Mouse (Mus musculus) liver, embryonic 16.5 days (tissue): ENCODE measurements around the gene Tatdn2. TPM values are rescaled to one million over a fixed set of nuclear protein-coding genes. Genes with fewer than 3 reads are reported as not detected.

ENCODE experiments used
- ATAC-seq: fragments of 200-750 bp; cut with Nextera tagmentation; 2 replicates; pipeline ENCODE4 v1.8.0; 2017; ENCODE audit warnings: low read depth, mild to moderate bottlenecking, moderate number of reproducible peaks, moderate library complexity
- H3K27ac ChIP-seq: fragments of 300-500 bp; sonication (generic); 2 replicates; pipeline ENCODE4 v1.5.1; 2014; ENCODE audit warnings: mild to moderate bottlenecking, low read length
- H3K27me3 ChIP-seq: fragments of 300-500 bp; sonication (generic); 2 replicates; pipeline ENCODE4 v1.6.1; 2014; ENCODE audit warnings: low read depth, low read length, mixed read lengths; ENCODE audit not compliant: control insufficient read depth, insufficient read depth
- H3K36me3 ChIP-seq: fragments of 300-500 bp; sonication (generic); 2 replicates; pipeline ENCODE4 v1.6.1; 2014; ENCODE audit warnings: mild to moderate bottlenecking; ENCODE audit not compliant: control insufficient read depth, insufficient read depth
- H3K4me1 ChIP-seq: fragments of 300-500 bp; sonication (generic); 2 replicates; pipeline ENCODE4 v1.6.1; 2014; ENCODE audit warnings: low read depth, low read length, mixed read lengths; ENCODE audit not compliant: control insufficient read depth
- H3K4me2 ChIP-seq: fragments of 300-500 bp; sonication (generic); 2 replicates; pipeline ENCODE4 v1.6.1; 2014; ENCODE audit warnings: low read depth, low read length, mixed read lengths
- H3K4me3 ChIP-seq: fragments of 300-500 bp; sonication (generic); 2 replicates; pipeline ENCODE4 v1.5.1; 2014; ENCODE audit warnings: low read depth, mild to moderate bottlenecking, low read length
- H3K9ac ChIP-seq: fragments of 300-500 bp; sonication (generic); 2 replicates; pipeline ENCODE4 v1.6.1; 2014; ENCODE audit warnings: low read depth, low read length
- H3K9me3 ChIP-seq: fragments of 300-500 bp; sonication (generic); replicated peaks from 2 replicates; pipeline ENCODE4 v1.6.1; 2016; ENCODE audit warnings: low read length; ENCODE audit not compliant: control insufficient read depth
- WGBS: fragments of 180-500 bp; shearing (Covaris S2); extraction: QIAGEN DNeasy Blood & Tissue Kit; methylation state at CpG from one replicate; pipeline ENCODE4 v1.1.7; 2014; ENCODE audit not compliant: insufficient replicate concordance; 5-methylcytosine and 5-hydroxymethylcytosine counted together
- polyA plus RNA-seq: library from polyadenylated mRNA; unstranded; fragments of >200 nt; fragmentation: Nextera tagmentation; extraction: Ambion mirVana; gene quantifications from 2 replicates; pipeline ENCODE4 v1.2.1, GENCODE M21; 2015

The Tatdn2 gene
- polyA plus RNA-seq, 1 experiment from 2014 or later, result 0.40 TPM

DNA sequence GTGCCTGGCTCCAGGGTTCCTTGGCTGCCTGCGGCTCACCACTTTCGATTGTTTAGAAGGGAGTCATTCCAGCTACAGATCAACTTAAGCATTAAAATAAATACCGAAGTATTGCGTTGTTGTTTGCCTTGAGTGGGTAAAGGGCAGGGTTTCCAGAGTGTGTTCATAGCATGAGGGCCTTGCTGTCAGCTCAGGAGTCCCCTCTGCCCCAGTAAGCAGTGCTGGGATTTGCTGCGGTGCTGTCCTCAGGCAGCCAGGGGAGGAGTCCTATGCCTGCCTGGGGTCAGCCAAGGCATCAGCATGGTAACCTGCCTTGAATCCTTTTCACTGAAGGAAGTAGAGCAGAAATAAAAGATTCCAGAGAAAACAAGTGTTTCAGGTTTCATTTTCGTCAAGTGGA, 40.0 kb upstream of the Tatdn2 start:
- Histone ChIP-seq H3K4me3 (no peak overlapping the region), H3K4me1 (peaks cover 37% of the 10 kb centered on the region), H3K36me3 (no peaks in the 10 kb centered on the region), H3K9ac (no peak overlapping the region), H3K9me3 (no peaks in the 10 kb centered on the region), H3K4me2 (no peak overlapping the region), H3K27ac (peak overlapping the region; percentile 22; the same call in 1 of the 2 replicates), H3K27me3 (no peaks in the 10 kb centered on the region)
- peak; percentile 80 for ATAC-seq
- 69% methylated on average over 6 of the region's 6 CpGs for WGBS

DNA sequence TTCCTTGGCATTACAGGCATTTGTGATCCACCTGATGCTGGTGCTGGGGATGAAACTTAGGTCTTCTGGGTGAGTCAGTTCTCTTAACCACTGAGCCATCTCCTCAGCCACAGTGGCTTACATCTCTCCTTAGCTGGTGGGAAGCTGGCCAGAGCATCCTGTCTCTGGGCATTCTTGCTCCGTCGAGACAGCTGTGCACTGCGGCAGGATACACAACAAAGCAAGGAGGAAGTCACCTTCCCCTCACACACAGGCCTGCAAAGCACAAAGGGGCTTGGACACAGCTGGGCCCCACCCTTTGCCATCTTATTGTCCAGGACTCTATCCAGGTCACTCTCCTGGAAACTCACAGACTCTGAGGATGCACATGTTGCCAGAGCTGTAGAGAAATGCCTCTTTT, 38.6 kb upstream of the Tatdn2 start:
- peaks cover 37% of the 10 kb centered on the region for H3K4me1 ChIP-seq
- no peak overlapping the region for H3K4me2 ChIP-seq
- H3K36me3 ChIP-seq, result 0 out of 2 replicates have a peak, but pooled peaks cover 4% of the 10 kb centered on the region
- no peak overlapping the region for H3K27ac ChIP-seq
- WGBS, result 35% methylated on average over 3 of the region's 3 CpGs
- no peaks in the 10 kb centered on the region for H3K27me3 ChIP-seq
- H3K9ac ChIP-seq, result no peak overlapping the region
- no peak for ATAC-seq
- H3K9me3 ChIP-seq, result peaks cover 4% of the 10 kb centered on the region; the same call in 1 of the 2 replicates
- no peak overlapping the region for H3K4me3 ChIP-seq

DNA sequence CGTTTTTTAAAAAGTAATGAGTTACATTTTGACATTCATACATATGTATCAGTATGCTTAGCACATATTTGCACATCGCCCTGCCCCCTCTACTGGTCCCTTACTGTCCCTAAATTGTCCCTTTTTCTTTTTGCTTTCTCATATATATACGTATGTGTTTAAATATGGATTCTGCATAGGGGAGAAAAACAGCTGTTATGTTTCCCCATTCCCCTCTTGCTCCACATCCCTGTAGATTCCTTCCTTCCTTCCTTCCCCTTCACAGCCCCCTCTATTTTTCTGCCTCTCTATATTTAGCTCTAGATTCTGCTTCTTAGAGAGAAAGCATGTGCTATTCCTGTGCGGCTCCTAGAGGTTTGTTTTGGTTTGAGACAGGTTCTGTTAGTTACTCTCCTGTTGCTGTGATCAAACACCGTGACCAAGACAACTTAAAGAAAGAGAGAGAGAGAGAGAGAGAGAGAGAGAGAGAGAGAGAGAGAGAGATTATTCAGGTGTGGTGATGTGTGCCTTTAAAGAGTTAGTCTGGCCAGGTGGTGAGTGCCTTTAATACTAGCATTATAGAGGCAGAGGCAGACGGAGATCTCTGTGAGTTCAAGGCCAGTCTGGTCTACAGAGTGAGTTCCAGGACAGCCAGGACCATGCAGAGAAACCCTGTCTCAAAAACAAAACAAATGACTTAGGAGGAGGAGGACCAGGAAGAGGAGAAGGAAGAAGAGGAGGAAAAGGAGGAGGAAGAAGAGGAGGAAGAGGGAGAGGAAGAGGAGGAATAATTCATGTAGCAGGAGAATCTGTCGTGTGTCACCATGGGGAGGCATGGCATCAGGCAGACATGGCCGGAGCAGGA, 37.0 kb upstream of the Tatdn2 start:
- 45% methylated on average over 8 of the region's 8 CpGs for WGBS
- Histone ChIP-seq H3K36me3 (0 out of 2 replicates have a peak, but pooled peaks cover 4% of the 10 kb centered on the region), H3K9me3 (peaks cover 4% of the 10 kb centered on the region; the same call in 1 of the 2 replicates), H3K9ac (no peak overlapping the region), H3K27me3 (no peaks in the 10 kb centered on the region), H3K4me2 (no peak overlapping the region), H3K4me3 (no peak overlapping the region), H3K27ac (peak overlapping the region; percentile 54; the same call in 1 of the 2 replicates), H3K4me1 (peaks cover 32% of the 10 kb centered on the region)
- ATAC-seq, result no peak

DNA sequence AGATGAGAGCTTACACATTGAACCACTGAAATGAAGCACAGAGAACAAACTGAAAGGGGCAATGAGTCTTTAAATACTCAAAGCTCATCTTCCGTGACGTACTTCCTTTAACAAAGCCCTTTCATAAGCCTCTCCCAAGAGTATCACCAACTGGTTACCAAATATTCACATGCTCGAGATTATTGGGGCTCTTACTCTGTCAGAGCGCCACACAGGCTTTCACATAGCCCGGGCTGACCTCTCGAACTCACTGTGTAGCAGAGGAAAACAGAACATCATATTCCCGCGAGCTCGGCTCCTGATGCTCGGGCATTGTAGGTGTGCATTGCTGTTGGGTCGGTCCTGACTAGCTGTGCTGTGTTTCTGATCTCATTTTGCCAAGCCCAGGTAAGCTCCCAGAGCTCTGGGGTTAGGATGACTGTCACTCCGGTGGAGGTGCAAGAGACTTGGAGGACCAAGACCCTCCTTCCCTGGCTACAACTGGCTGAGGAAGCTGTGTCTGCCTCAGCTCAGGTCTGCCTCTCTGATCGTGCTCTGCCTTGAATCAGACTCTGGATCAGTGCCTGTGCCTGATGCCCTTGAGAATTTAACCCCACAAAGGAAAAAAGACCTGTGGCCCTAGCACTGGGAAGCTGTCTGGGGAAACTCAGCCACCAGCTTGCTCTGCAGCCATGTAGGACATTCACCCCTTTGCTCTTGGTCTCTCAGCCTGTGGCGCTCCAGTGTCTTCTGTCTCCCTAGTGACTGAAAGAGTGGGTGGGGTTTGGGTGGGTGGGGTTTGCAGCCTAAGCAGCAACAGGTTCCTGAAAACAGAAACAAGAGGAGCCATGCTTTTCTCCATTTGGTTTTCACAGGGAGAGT, 36.1 kb upstream of the Tatdn2 start:
- no peak overlapping the region for H3K4me2 ChIP-seq
- H3K36me3 ChIP-seq, result 0 out of 2 replicates have a peak, but pooled peaks cover 4% of the 10 kb centered on the region
- ATAC-seq, result no peak
- no peak overlapping the region; the same call in 1 of the 2 replicates for H3K9ac ChIP-seq
- peaks cover 32% of the 10 kb centered on the region for H3K4me1 ChIP-seq
- 54% methylated on average over 14 of the region's 14 CpGs for WGBS
- peaks cover 4% of the 10 kb centered on the region; the same call in 1 of the 2 replicates for H3K9me3 ChIP-seq
- peak overlapping the region; percentile 54; the same call in 1 of the 2 replicates for H3K27ac ChIP-seq
- no peaks in the 10 kb centered on the region for H3K27me3 ChIP-seq
- H3K4me3 ChIP-seq, result no peak overlapping the region

DNA sequence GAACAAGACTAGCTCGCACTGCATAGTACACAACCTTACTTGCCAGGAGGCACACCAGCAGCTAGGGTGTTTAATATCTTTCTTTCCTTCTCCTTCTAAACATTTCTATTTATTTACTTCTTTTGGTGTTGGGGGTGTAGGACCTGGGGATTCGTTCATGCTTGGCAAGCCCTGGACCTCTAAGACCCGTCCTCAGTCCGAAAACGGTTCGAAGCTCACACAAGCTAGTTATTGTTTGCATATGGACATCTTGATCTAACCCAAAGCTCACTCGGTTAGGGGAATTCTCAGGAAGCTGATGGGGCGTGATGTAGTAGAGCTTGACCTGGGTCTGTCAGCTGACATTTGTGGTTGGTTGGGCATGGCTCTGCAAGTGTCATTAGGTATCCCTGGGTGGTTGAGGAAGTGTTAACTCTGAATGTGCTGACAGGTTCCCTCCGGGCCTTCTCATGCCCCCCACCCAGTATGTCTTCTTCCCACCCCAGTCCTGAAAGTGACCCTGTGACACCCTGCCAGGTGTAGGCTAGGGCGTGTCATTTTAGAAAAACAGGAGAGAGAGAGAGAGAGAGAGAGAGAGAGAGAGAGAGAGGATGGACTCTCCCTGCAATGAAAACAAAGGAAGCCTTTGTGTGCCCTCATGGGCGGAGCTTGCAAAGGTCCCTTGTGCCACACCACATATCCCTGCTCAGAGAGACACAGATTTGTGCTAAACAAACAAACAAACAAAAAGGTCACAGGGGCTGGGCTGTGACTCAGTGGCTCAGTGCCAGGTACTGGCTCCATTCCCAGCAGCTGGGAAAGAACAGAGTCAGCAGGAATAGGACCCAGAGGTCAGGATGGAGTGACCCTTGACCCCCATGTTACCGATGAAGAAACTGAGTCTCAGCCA, 35.3 kb upstream of the Tatdn2 start:
- Histone ChIP-seq H3K36me3 (0 out of 2 replicates have a peak, but pooled peaks cover 4% of the 10 kb centered on the region), H3K4me1 (peaks cover 32% of the 10 kb centered on the region), H3K4me2 (no peak overlapping the region), H3K27ac (peak overlapping the region; percentile 30; the same call in 1 of the 2 replicates), H3K27me3 (no peaks in the 10 kb centered on the region), H3K9ac (no peak overlapping the region), H3K4me3 (no peak overlapping the region), H3K9me3 (peaks cover 4% of the 10 kb centered on the region; the same call in 1 of the 2 replicates)
- ATAC-seq, result peak; percentile 56
- 47% methylated on average over 12 of the region's 12 CpGs for WGBS

DNA sequence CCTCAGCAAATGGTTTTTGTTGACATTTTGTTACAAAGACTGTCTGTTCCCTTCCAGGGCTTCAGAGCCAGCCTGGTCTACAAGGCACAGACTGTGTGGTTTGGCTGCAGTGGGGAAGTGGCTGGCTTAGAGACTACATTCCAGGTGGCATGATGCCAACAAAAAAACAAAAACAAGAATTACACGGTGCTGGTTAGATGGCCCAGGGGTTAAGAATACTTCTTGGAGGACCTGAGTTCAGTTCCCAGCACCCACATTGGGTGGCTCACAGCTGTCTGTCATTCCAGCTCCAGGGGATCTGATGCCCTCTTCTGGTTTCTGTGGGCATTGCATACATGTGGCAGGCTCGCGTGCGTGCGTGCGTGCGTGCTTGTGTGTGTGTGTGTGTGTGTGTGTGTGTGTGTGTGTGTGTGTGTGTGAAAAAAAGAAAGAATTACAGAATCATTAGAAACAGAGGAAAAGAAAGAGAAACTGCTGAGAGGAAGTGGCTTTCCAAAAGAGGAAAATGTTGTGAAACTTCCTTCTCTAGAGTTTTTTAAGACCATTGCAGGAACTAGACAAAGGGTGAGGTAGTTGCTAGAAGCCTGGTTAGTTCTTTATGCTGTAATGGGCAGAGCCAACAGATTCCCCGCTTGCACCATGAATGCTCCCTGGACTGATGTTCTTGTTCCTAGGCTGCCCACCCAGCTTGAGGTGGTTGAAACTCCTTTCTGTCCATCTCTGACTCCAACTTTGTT, 33.7 kb upstream of the Tatdn2 start:
- Histone ChIP-seq H3K9me3 (peaks cover 4% of the 10 kb centered on the region; the same call in 1 of the 2 replicates), H3K4me1 (peaks cover 35% of the 10 kb centered on the region), H3K27ac (peak overlapping the region; percentile 28), H3K27me3 (no peaks in the 10 kb centered on the region), H3K4me2 (no peak overlapping the region), H3K9ac (no peak overlapping the region), H3K36me3 (0 out of 2 replicates have a peak, but pooled peaks cover 4% of the 10 kb centered on the region), H3K4me3 (no peak overlapping the region)
- ATAC-seq, result no peak
- WGBS, result 83% methylated on average over 8 of the region's 8 CpGs

DNA sequence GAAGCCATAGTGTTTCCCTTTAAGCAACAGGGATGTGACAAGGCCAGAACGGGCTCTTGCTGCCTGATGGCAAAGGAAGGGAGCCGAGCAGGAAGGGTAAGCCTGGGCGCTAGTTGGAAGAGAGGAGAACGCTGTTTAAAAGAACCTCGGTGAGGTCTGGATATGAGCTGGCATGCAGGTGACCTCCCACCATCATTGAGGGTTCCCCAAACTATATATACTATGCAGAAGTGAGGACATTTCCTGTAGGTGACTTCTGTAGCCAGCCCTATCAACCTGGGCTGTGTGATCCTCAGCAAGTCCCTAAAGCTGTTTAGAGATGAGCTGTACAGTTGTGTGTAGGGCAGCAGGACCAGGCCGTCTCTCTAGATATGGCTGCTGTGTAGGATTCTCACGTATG, 32.5 kb upstream of the Tatdn2 start:
- Histone ChIP-seq H3K9me3 (peaks cover 4% of the 10 kb centered on the region; the same call in 1 of the 2 replicates), H3K4me1 (peaks cover 33% of the 10 kb centered on the region), H3K9ac (no peak overlapping the region), H3K4me3 (no peak overlapping the region), H3K27ac (no peak overlapping the region), H3K27me3 (no peaks in the 10 kb centered on the region), H3K4me2 (no peak overlapping the region), H3K36me3 (0 out of 2 replicates have a peak, but pooled peaks cover 4% of the 10 kb centered on the region)
- 68% methylated on average over 7 of the region's 7 CpGs for WGBS
- no peak for ATAC-seq
